Mouse (Mus musculus): ENCODE results near the gene Sprr2a3.
"Not testable (repeated sequence)": the region's sequence is repeated elsewhere in the genome, so short reads cannot be mapped to it uniquely, and the experiment has no call there.

Gene Sprr2a3

DNA sequence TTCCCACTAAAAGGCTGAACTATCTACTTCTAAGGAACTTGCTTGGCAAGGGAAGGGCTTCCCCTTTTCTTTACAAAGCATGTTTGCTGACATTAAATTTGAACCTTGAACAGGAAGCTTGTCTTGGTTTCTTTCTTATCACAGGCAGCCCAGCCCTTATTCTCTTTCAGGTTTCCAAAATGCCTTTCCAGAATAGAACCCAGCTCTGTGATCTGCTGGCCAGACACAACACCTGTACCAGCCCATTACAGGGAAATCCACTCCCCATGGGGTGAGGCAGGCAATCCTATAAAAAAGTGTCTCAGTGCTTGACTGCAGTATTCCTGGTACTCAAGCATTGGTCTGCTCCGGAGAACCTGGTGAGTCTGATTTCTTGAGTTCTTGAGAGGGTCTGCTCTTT lies at the start of gene Sprr2a3:
Gene Sprr2a3, plus strand, starts transcription at position 317 of the 400 bp plus-strand sequence.
- in situ Hi-C loops (cut with MboI, MseI), result not testable (repeated sequence)

DNA sequence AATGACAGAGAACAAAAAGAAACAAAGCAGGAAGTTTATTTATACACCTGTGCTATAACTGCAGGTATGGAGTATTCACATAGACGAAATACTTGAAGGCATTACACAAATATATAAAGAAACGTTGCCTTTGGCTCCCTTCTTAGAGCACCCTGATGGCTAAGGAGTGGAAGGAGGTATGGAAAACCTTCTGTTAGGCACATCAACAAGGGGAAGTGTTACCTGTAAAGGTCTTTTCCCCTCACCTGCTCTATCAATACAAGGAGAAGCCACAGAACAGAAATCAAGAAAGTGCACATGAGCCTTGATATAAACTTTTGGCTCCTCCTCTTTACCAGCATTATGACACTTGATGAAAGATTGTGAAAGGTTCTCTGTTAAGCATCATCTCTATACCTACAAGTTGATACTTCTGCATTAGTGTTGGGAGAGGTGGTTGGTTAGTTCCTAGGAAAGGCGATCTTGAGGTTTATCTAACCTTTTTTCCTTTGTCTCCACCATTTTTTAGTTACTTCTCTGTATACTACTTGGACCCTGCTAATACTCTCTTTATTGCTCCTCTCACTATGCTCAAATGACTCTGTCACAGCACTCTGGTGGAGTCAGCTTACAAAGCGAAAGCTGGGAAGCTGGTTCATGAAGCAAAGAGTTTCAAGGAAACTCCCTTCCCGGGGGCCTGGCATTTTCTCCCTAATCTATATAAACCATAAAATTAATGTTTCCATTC lies 48.6 kb upstream of the Sprr2a3 start:
- in situ Hi-C loops (cut with MboI, MseI), result loop anchor here (10.0 kb wide), 1 partner anchor 58 kb away; no protein-coding TSS in a partner anchor

- in situ Hi-C loops (cut with MboI, MseI), result loop anchor here (10.0 kb wide), 1 partner anchor 56 kb away; no protein-coding TSS in a partner anchor
Measured at GRCm38 (mm10) chr3:92238736-92239135, 46.5 kb upstream of the Sprr2a3 start.

GRCm38 (mm10) chr3:92239197-92239596 lies 46.0 kb upstream of the Sprr2a3 start:
- in situ Hi-C loops (cut with MboI, MseI), result loop anchor here (10.0 kb wide), 1 partner anchor 56 kb away; no protein-coding TSS in a partner anchor

DNA sequence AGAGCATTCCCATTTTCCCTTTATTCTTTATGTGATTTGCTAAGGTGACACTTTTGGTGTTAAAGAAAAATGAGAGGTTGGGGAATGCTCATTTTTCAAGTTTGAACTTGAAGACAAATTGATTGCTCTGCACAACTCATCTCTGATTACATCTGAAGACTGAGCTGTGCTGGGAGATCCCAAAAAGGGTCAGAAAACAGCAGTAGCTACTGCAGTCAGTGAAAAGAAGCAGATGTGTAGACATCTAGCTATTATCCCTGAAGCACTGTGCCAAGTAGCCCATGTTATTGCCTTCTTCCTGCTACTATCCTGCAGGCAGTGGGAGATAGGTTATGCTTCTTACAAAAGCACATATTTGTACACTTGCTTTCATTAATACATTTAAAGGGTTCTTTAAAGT lies 40.4 kb upstream of the Sprr2a3 start:
- in situ Hi-C loops (cut with MboI, MseI), result not testable (repeated sequence)

DNA sequence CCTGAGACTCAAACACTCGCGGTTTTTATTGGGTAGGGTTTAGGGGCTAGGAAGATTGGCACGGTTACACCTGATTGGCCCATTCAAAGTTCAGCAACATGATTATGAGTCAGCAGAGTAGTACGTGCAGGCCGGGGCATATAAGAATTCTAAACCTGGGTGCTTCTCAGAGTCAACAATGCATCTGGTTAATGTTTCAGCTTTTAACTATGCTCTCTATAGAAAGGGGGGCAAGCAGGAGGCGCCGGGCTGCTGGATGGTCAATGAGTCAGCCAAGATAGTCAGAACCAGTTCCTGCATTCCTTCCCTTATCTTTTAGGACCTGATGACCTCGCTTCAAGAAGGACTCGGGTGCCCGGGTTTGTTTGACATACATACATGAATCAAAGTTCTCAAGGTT lies 39.0 kb upstream of the Sprr2a3 start:
- in situ Hi-C loops (cut with MboI, MseI), result not testable (repeated sequence)

GRCm38 (mm10) chr3:92248494-92248893 lies 36.7 kb upstream of the Sprr2a3 start:
- in situ Hi-C loops (cut with MboI, MseI), result not testable (repeated sequence)

- in situ Hi-C loops (cut with MboI, MseI), result not testable (repeated sequence)
Measured at GRCm38 (mm10) chr3:92250450-92250849, 34.8 kb upstream of the Sprr2a3 start.

GRCm38 (mm10) chr3:92253860-92254259 lies 31.4 kb upstream of the Sprr2a3 start:
- in situ Hi-C loops (cut with MboI, MseI), result not testable (repeated sequence)

GRCm38 (mm10) chr3:92258526-92258925 lies 26.7 kb upstream of the Sprr2a3 start:
- in situ Hi-C loops (cut with MboI, MseI), result not testable (repeated sequence)

- in situ Hi-C loops (cut with MboI, MseI), result loop anchor here (10.0 kb wide), 1 partner anchor 59 kb away; no protein-coding TSS in a partner anchor
Measured at GRCm38 (mm10) chr3:92263462-92263861, 21.8 kb upstream of the Sprr2a3 start.

- in situ Hi-C loops (cut with MboI, MseI), result not testable (repeated sequence)
Measured at GRCm38 (mm10) chr3:92271414-92271985, 13.7 kb upstream of the Sprr2a3 start.

GRCm38 (mm10) chr3:92273504-92273903 lies 11.7 kb upstream of the Sprr2a3 start:
- in situ Hi-C loops (cut with MboI, MseI), result not testable (repeated sequence)

- in situ Hi-C loops (cut with MboI, MseI), result not testable (repeated sequence)
Measured at GRCm38 (mm10) chr3:92274018-92274417, 11.2 kb upstream of the Sprr2a3 start.

DNA sequence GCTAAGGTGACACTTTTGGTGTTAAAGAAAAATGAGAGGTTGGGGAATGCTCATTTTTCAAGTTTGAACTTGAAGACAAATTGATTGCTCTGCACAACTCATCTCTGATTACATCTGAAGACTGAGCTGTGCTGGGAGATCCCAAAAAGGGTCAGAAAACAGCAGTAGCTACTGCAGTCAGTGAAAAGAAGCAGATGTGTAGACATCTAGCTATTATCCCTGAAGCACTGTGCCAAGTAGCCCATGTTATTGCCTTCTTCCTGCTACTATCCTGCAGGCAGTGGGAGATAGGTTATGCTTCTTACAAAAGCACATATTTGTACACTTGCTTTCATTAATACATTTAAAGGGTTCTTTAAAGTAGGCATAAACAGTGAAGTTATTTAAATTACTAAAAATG lies 5.6 kb upstream of the Sprr2a3 start:
- in situ Hi-C loops (cut with MboI, MseI), result loop anchor here (5.0 kb wide), 1 partner anchor 67 kb away; no protein-coding TSS in a partner anchor

DNA sequence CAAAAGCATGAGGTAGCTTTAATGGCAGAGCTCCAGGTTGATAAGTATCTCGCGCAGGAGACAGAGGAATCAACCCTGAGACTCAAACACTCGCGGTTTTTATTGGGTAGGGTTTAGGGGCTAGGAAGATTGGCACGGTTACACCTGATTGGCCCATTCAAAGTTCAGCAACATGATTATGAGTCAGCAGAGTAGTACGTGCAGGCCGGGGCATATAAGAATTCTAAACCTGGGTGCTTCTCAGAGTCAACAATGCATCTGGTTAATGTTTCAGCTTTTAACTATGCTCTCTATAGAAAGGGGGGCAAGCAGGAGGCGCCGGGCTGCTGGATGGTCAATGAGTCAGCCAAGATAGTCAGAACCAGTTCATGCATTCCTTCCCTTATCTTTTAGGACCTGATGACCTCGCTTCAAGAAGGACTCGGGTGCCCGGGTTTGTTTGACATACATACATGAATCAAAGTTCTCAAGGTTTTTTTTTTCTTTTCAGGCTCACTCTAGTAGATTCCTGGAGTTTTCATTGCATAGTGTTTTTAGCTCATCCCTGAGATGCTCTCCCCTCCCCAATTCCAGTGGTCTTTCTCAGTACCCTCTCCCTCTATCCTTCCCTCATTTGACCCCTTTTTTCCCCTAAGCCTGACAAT lies 4.1 kb upstream of the Sprr2a3 start:
- in situ Hi-C loops (cut with MboI, MseI), result loop anchor here (5.0 kb wide), 1 partner anchor 69 kb away; no protein-coding TSS in a partner anchor

- in situ Hi-C loops (cut with MboI, MseI), result not testable (repeated sequence)
Measured at GRCm38 (mm10) chr3:92288489-92288888, 3.3 kb downstream of the Sprr2a3 start.

DNA sequence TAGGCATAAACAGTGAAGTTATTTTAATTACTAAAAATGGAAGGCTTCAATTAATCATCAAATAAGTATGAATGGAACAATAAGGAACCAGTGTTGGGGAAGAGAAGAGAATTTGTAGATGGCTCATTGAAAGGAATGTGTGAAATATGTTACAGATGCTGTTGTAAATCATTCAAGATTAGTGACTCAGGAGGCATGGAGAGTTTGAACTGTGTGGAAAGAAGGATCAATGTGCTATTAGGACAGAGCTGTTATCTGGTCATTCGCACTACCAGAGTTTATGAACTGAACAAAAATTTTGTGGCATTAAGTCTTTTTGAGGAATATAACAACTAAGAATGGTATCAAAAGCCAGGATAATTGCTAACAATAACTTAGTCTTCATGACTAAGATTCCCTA lies 22.2 kb downstream of the Sprr2a3 start:
- in situ Hi-C loops (cut with MboI, MseI), result no loop called here

DNA sequence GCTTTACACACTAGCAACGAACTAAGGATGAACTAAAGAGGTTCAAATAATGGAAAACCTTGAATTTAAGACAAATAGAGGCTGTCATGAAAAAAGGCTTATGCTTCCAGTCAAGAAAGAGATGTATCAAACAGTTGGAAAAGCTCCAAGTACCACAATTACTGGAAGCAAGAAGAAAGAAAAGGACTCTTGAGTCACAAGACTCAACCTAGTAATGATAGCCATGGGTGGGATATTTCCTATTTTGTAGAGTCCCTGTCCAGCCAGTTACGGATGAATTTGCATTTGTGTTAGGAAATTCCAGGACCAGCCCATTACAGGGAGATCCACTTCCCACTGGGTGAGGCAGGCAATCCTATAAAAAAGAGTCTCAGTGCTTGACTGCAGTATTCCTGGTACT lies 31.1 kb downstream of the Sprr2a3 start, which contains the start of gene Sprr2b:
Gene Sprr2b, plus strand, starts transcription at position 301 of the 400 bp plus-strand sequence.
- in situ Hi-C loops (cut with MboI, MseI), result no loop called here

DNA sequence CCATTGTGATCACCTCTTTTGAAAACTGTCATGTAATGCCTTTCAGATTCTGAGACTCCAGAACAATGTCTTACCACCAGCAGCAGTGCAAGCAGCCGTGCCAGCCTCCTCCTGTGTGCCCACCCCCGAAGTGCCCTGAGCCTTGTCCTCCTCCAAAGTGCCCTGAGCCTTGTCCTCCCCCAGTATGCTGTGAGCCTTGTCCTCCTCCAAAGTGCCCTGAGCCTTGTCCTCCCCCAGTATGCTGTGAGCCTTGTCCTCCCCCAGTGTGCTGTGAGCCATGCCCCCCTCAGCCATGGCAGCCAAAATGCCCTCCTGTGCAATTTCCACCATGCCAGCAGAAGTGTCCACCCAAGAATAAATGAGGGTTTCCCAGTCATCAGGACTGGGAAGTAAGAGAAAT lies 32.2 kb downstream of the Sprr2a3 start:
- in situ Hi-C loops (cut with MboI, MseI), result no loop called here

- in situ Hi-C loops (cut with MboI, MseI), result no loop called here
Measured at GRCm38 (mm10) chr3:92336278-92336677, 51.1 kb downstream of the Sprr2a3 start.

GRCm38 (mm10) chr3:92338840-92339239 lies 53.6 kb downstream of the Sprr2a3 start, which contains the start of gene Sprr2d:
Sprr2d (plus strand) TSS chr3:92339140.
- in situ Hi-C loops (cut with MboI, MseI), result no loop called here
